Mouse (Mus musculus) T-helper 2 cell (primary cell): ENCODE results near the gene Pdia6.

Experiments used
- in situ Hi-C: fragments of 300-600 bp; cut with MboI, MseI; formaldehyde crosslinking; loops from one replicate; pipeline ENCODE4 v1.15.1; 2025; ENCODE audit warnings: high pct_unique_total_duplicates

Gene Pdia6

DNA sequence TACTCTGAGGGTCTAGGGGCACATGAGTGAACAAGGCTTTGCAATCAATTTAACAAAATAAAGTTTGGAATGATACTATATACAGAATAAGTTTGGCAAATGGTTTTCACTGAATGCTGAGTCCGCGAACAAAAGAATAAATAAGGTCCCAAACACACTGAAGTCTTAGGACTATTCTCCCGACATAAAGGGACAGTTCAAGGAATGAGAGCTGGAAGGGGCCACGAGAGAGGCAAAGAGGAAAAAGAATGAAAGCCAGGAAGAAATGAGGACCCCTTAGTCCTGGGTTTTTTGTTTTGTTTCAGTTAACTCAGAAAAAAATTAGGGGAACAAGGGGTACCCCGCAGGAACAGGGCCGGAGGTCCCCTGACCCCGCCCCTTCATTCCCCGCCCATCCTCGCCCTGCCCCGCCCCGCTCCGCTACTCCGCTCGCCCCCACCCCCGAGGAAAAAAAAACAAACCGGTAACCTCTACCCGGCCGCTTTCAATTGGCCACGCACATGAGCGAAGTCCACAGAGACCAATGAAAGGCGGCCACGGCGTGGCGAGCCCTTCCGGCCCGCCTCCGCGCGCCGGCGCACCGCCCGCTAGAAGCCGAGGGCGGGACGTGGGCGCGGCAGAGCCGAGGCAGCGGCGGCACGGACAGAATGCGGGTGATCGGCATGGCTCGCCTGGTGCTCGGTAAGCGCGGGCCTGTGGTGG, at the start of gene Pdia6:
Gene Pdia6 (plus strand): TSS at position 575 of the 702 bp plus-strand sequence.
- in situ Hi-C loops: loop anchor here (25.0 kb wide), 1 partner anchor 454 kb away; the partner anchor contains the start of genes E2f6 and Greb1

DNA sequence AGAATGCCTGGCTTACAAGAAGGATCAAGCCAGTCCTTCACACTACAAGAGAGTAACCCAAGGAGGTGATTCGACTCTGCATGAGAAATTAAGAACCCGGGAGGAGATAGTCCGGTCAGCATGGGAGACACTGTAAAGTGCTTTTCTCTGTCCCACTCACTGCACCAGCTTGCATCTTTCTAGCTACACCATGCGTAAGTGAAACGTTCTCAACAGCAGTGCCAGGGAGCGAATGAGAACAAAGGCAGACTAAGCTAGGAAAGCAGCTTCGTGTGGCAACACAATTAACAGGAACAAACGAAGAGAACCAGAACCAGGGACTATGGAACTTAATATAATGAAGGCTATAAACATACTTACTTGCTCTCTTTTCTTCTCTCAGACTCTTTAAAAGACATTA, 48.0 kb upstream of the Pdia6 start:
- in situ Hi-C loops: no loop called here

GRCm38 (mm10) chr12:17219107-17219506, 47.2 kb upstream of the Pdia6 start:
- in situ Hi-C loops: no loop called here

DNA sequence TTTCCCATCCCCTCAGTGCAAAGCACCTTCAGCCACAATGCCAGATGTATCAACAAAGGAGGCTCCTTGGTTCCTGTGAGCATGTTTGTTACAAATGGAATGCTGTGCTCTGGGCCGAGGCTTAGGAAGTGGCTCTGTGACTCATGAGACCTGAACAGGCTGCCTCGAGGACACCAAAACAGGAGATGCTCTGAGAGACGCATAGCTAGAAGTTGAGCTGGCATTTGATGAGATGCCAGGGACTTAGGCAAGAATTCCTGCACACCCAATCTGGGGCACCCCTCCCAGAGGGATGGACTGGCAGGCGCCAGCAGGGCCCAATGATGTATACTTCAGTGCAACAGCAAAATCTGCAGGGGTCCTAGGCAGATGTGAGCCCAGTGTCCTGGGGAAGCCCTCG, 45.7 kb upstream of the Pdia6 start:
- in situ Hi-C loops: loop anchor here (10.0 kb wide), 1 partner anchor 186 kb away; no protein-coding TSS in a partner anchor

- in situ Hi-C loops: loop anchor here (10.0 kb wide), 1 partner anchor 187 kb away; no protein-coding TSS in a partner anchor
Measured at GRCm38 (mm10) chr12:17221891-17222428, 44.4 kb upstream of the Pdia6 start.

DNA sequence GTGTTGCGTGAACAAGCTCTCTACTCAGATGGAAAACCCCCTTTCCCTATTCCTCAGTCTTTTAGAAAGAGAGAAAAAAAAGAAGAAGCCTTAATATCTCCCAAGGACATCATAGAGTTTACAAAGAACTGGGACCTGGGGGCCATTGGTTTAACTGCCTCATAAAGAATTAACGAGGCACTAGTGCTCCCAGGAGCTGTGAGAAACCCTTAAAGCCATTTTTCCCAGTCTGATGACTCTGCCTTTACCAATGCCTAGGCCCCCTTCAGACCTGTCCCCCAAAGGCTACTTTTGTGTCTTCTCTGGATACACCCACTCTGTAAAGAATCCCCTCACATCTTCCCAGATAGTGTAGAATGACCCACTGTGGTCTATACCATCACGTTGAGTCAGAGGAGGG, 43.3 kb upstream of the Pdia6 start:
- in situ Hi-C loops: loop anchor here (10.0 kb wide), 1 partner anchor 188 kb away; no protein-coding TSS in a partner anchor

- in situ Hi-C loops: loop anchor here (10.0 kb wide), 1 partner anchor 190 kb away; no protein-coding TSS in a partner anchor
Measured at GRCm38 (mm10) chr12:17225012-17225411, 41.3 kb upstream of the Pdia6 start.

GRCm38 (mm10) chr12:17227903-17228302, 38.4 kb upstream of the Pdia6 start:
- in situ Hi-C loops: loop anchor here (10.0 kb wide), 1 partner anchor 193 kb away; no protein-coding TSS in a partner anchor

GRCm38 (mm10) chr12:17230581-17230980, 35.8 kb upstream of the Pdia6 start:
- in situ Hi-C loops: no loop called here

DNA sequence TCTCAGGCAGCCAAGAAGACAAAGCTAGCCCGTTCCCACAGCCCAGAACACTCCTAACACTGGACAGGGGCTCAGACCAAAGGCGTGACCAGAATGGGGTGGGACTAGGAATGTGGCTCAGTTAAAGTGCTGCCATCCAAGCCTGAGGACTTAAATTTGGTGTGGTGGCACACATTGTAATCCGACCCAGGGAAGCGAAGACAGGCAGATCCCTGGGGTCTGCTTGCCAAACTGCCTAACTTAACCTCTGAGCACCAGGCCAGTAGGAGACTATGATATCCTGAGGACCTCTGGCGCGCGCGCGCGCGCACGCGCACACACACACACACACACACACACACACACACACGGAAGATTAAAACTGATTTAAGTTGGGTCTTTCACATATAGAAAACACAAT, 34.8 kb upstream of the Pdia6 start:
- in situ Hi-C loops: no loop called here

- in situ Hi-C loops: no loop called here
Measured at GRCm38 (mm10) chr12:17235535-17236313, 30.6 kb upstream of the Pdia6 start.

- in situ Hi-C loops: no loop called here
Measured at GRCm38 (mm10) chr12:17238588-17239427, 27.5 kb upstream of the Pdia6 start.

DNA sequence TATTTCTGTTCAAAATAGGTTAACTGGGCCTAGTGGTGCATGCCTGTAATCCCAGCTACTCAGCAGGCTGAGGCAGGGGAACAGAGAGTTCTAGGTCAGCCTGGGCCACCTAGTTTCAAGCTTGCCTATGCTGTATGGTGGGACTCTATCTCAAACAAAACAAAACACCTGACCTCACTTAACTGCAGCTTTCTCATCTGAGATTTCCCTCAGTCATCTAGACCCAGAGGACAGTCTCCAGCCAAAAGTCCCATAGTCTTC, 27.0 kb upstream of the Pdia6 start:
- in situ Hi-C loops: no loop called here

GRCm38 (mm10) chr12:17241016-17241415, 25.3 kb upstream of the Pdia6 start:
- in situ Hi-C loops: no loop called here

- in situ Hi-C loops: no loop called here
Measured at GRCm38 (mm10) chr12:17241614-17242013, 24.7 kb upstream of the Pdia6 start.

- in situ Hi-C loops: no loop called here
Measured at GRCm38 (mm10) chr12:17242041-17242440, 24.3 kb upstream of the Pdia6 start.

DNA sequence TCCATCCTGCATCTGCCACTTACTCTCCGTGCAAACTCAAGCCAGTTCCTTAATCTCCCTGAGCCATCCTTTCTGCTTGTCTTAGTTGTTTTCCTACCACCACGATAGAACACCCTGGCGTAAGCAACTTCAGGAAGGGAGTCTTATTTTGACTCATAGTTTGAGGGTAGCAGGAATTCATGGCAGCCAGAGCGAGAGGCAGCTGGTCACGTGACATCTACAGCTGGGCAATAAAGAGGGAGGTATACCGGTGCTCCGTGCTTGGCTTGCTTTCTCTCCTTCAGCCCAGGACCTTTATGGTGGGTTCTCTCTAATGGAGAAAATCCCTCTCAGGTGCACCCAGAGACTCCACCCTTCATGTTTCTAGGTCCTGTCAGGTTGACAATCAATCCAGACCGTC, 15.4 kb upstream of the Pdia6 start:
- in situ Hi-C loops: loop anchor here (5.0 to 25.0 kb wide), 2 partner anchors 219 to 439 kb away; partner anchors contain the start of genes E2f6 and Greb1

DNA sequence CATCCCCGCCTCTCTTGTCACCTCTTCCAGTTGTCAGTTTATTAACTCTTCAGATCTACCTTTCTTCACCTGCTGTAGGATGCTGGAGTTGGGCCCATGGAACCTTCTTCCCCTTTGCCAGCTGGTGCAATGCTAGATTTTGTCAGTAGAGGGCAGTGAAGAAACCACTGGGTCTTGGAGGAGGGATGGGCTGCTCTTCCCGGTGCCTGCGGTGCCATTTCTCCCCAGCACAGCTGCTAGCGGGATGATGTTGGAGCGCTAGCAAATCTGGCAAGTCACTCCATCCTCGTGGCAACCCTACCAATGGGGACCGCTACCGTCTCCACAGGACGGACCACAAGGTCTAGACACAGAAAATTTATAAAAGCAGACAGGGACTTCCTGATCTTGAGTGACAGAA, 13.3 kb upstream of the Pdia6 start:
- in situ Hi-C loops: loop anchor here (5.0 to 25.0 kb wide), 2 partner anchors 221 to 441 kb away; partner anchors contain the start of genes E2f6 and Greb1

- in situ Hi-C loops: loop anchor here (25.0 kb wide), 1 partner anchor 443 kb away; the partner anchor contains the start of genes E2f6 and Greb1
Measured at GRCm38 (mm10) chr12:17255602-17256001, 10.7 kb upstream of the Pdia6 start.

GRCm38 (mm10) chr12:17256905-17257304, 9.4 kb upstream of the Pdia6 start:
- in situ Hi-C loops: loop anchor here (25.0 kb wide), 1 partner anchor 445 kb away; the partner anchor contains the start of genes E2f6 and Greb1

GRCm38 (mm10) chr12:17258431-17258830, 7.9 kb upstream of the Pdia6 start:
- in situ Hi-C loops: loop anchor here (25.0 kb wide), 1 partner anchor 446 kb away; the partner anchor contains the start of genes E2f6 and Greb1
